Mouse (Mus musculus) A20 (cell line): ENCODE measurements around the gene Exph5.

Experiments used
- DNase-seq: peaks from one replicate; pipeline ENCODE4 v3.0.0-alpha.2; 2011; ENCODE audit warnings: low read depth, low spot score

The Exph5 gene

DNA sequence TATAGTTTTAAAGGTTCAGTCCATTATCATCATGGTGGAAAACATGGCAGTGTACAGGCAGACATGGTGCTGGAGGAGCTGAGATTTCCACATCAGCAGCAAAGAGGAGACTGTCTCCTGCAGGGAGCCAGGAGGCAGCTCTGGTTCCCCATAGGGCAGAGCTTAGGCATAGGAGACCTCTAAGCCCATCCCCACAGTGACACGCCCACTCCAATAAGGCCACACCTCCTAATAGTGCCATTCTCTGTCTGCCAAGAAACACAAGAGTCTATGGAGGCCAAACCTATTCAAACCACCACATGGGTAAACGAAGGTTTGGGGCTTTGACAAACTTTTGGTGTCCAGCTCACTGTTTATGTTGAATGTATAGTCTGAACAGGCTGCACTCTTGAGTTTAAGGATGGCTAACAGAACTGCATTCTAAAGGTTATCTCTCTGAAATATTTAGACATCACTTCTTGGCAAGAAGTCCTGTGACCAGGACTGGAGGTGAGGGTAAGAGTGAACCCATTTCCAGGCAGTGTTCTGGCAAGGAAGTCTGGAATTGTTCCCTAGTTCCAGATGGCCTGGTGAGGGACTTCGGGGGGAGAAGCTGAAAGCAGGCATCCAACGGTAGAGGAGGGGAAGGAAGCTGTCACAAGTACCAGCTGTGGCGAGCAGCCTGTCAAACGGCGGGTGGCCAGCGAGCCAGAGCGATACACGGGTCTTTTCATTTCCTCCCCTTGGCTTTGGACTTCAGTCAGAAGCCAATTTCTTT, 19.6 kb downstream of the Exph5 start:
- no peak for DNase-seq

- DNase-seq: no peak
Measured at GRCm38 (mm10) chr9:53321683-53322082, 20.2 kb downstream of the Exph5 start.

DNA sequence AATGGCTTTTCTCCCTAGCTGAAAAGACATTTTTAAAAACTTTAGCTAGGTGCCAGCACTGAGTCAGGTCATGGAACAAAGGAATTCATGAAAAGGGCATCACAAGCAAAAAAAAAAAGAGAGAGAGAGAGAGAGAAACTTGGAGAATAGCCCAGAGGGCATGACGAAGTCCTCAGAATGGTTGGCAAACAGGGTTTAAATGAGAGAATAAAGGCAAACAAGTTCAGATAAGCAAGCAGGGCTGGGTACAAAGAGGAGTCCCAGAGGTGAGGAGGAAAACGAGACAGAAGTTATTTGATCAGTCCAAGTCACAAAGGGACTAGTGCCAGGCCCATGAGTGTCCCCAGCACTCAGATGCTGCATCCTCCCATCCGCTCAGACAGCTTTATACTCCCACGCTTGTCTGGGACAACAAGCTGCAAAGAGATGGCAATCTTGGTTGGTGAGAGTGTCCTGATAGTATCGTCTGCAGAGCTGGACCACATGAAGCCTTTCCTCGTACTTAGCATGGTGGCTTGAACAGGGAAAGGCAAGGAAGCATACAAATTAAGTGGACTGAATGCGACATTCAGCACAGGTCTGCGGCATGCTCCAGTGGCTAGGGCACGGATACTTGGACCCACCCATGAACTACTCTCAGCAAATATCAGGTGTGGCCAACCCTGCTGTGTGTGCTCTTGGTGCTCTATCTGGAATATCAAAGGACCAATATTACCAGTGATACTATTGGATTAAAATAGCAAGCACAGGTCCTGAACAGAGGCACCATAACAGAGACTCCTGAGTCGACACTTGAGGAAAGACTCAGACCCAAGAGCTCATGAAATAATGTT, 22.2 kb downstream of the Exph5 start:
- no peak for DNase-seq

DNA sequence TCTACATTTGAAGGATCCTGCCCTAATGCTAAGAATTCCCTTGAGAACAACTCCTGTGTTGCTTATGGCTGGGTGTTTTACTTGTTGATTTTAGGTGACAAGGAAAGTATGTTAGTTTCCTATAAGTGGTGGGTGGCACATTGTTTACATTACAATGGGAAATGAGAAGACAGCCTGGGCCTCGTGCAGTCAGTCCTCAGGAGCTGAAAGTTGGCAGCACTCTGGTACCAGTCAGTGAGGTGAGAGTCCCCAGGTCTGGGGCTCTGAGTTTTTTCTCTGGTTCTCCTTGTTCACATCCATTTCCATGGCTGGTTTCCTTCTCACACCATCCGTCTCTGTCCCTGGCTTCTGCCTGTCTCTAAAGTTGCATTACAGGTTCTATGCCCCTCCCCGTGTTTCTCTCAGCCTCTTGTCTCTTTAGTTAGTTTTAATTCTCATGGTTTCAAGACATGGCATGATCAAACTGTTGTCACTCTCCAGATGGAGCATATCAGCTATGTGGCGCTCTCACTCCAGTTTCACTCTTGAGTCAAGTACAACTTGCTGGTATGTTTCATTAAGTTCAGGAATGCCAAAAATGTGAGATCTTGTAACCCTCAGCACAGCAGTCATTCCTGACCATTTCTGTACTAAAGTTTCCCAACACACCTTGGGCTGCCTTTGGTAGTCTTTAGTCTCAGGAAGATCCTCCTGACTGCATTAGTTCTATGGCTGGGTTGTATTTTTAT, 24.1 kb downstream of the Exph5 start:
- no peak for DNase-seq

GRCm38 (mm10) chr9:53328203-53328602, 26.7 kb downstream of the Exph5 start:
- DNase-seq: no peak

- DNase-seq: no peak
Measured at GRCm38 (mm10) chr9:53329301-53330206, 28.1 kb downstream of the Exph5 start.

DNA sequence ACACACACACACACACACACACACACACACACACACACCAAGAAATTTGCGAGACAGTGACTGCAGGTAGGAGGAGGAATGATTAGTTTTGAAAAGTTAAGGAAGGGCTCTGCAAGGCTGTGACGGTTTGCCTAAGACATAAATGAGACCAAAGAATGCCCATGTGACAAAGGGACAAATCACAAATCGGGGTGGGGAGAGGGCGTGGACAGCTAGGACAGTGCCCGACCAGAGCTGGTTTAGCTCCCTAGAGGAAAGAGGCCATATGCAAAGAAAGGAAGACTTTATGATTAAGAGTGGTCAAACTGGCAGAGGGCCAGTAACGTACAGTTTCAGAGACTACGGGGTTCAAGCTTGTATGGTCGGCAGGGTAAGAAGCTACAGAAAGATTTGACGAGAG, 28.8 kb downstream of the Exph5 start:
- DNase-seq: no peak

DNA sequence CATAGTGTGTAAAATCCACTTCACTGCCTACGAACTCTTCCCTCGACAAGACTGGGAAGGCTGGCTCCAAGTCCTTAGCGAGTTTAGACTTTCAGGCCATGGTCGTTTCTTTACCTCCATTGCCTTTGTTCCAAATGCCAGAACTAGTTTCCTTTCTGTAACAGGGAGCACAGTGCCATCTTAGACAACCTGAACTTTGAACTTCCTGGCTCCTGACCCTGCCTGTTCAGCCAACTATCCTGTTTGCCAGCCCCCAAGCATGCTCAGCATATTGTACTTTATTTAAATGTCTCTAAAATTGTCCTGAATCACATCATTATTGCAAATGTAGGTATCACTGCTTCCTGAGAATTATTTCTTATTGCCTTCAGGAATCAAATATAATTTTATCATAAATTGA, 32.0 kb downstream of the Exph5 start:
- DNase-seq: no peak

GRCm38 (mm10) chr9:53335131-53335530, 33.7 kb downstream of the Exph5 start:
- no peak for DNase-seq

DNA sequence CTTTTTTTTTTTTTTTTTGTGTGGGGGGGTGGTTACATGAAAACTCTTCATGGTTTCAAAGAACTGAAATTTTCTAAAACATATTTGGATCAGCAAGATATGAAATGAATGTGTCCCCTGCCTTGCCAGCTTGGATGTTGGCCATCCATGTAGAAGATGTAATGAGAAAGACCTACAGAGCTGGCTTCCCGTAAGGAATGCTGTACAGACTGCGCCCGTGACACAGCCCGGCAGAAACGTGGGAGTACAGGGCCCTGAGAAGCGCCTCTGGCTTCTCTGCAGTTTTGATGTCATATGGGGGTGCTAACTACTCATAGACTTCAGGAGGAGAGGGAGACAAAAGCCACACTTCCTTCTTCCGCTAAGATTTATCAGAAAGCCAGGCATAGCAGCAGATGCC, 38.1 kb downstream of the Exph5 start:
- no peak for DNase-seq

DNA sequence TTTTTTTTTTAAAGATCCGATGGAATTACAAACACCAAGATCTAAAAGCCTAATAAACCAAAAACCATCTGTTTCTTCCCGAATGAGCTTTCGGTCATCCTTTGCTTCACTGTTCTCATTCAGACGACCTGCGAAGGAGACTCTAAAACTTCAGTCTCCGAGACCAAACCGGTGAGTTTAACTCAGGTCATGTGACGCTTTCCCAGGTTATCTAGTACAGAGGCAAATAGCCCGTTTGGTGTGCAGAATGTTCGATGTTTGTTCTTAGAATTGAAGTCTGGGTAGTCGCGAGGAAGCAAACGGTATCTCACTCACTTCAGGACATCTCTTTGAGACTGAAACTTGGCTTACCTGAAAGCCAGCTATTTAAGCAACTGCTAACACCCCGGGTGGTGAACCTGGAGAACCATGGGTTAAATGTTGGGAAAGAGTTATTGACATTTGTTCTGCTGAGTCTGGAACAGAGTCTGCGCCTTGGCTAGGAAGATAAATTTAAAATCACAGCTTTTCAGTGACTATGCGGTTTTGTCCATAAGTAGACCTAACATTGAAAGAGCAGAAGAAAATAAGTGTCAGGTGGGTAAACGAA, 39.0 kb downstream of the Exph5 start:
- no peak for DNase-seq

- DNase-seq: no peak
Measured at GRCm38 (mm10) chr9:53340969-53341368, 39.5 kb downstream of the Exph5 start.

DNA sequence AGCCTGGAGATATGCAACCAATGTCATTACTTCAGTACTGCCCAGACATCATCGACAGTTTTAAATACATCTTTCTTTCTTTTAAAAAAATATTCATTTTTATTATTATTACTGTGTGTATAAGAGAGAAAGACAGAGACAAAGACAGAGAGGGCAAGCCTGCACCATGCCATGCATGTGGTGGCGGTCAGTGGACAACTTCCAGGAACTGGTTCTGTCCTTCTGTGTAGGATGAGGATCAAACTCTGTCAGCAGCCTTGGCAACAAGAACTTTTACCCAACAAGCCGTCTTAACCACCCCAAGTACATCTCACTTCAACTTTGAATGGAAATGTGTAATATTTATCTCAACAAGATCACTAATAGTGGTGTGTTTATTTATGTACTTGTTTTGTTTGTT, 40.5 kb downstream of the Exph5 start:
- DNase-seq: no peak

DNA sequence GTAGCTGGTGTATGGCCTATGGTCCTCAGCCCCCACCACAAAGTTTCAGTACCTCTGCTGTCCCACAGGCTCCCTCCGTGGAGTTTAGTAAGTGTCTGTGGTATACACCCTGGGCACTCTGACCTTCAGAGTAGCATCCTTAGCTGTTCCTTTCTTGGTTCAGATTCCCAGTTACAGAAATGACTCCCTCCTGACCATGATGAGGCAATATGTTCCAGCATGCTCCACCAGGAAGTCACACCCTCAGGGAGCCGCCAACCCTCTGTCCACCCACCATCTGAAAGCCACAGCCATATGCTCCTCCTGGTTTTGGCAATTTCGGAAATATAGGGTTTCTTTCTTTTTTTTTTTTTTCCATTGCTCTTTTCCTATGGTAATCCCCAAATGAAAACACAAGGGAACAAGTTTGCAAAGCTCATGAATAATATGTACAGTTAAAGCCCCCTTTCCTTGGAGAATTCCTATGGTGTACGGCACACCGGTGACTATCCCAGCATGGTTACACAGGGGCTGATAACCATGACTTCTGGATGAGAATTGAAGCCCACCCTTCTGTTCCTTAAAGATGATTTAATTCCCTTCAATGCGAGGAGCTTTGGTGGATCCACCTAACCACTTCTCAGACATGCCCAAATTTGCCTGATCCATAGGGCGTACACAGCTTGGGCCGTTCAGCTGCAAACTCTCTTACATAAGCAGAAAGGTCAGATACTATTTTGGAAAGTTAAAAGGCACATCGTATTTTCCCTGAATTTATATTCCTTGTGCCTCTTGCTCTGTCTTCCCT, 43.4 kb downstream of the Exph5 start:
- DNase-seq: no peak

GRCm38 (mm10) chr9:53345728-53346127, 44.3 kb downstream of the Exph5 start:
- no peak for DNase-seq

DNA sequence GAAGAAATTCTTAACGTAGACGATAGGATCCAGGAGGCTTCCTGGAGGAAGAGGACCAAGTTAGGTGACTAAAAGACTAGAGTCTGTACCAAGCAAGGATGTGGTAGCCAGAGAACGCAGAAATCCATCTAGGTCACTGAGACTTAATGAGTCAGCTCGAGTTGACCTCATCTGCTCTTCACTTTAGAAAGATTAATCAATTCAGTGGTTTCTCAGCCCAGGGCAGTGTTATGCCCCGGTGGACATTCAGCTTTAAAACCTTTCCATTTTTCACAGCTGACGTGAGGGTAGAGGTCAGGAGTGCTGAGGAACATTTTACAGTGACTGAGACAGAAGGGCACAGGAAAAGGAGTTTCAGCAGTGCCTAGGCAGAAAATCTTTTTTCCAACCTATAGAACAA, 44.9 kb downstream of the Exph5 start:
- DNase-seq: no peak

DNA sequence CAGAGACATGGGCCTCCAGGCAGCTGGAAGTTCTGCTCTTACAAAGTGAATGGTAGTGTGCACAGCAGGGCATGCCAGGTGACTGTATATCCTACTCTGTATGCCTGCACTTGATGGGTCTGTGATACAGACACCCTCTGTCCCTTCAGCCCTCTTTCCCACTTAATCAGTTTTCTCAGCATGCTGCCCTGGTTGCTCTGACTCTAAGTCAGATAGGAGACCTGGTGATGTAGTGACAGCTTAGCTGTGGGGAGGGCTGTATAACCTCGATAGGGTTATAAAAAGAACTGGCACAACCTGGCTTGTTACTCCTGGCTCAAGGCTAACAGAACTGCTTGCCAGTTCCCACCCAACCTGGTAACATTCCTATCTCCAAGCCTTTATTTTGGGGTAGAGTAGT, 47.7 kb downstream of the Exph5 start:
- DNase-seq: no peak

DNA sequence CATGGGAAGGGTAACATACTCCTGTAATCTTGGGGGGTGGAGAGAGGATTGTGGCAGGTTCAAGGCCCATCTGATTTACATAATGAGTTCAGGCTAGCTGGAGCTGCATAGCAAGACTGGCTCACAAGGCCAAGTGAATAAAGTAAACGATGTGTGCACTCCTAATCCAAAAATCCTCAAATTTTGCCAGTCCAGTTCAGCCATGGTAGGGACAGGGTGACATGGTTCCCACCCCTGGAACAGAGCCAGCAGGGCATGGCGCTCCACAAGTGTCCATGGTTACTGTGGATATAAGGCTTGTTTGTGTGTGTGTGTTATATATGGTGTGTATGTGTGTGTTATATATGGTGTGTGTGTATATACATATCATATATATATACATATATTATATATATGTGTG, 48.9 kb downstream of the Exph5 start:
- no peak for DNase-seq

DNA sequence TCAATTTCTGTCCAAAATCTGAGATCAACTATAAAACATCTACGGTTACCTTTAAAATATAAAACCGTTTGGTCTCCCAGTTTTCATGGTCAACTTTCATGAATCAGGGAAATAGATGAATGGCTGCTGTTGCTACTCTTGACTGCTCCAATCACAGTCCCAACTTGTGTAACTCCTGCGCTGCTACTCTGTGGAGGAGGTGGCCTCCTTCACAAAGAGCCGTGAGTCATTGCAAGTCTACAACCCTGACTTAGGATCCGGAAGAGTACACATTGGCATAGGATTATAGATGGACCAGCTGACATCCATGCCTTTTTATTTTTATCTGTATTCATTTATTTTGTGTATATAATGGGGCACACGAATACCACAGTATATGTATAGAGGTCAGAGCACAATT, 50.4 kb downstream of the Exph5 start:
- DNase-seq: no peak

- DNase-seq: no peak
Measured at GRCm38 (mm10) chr9:53353161-53353560, 51.7 kb downstream of the Exph5 start.
